Mouse (Mus musculus): ENCODE measurements around the gene Hsdl1.

GRCm38 (mm10) chr8:119615096-119615495 is 40.1 kb upstream of the Hsdl1 start:
- TF ChIP-seq POLR2A (IDR thresholded peaks at IDR 0.05; ENCODE audit: low read depth, low read length) (no peak), CTCF (IDR thresholded peaks at IDR 0.05; ENCODE audit: extremely low read depth, insufficient read length, insufficient replicate concordance, low read depth, low read length) (no peak)

Measured in small intestine, adult 2 months (tissue).